Mouse (Mus musculus) heart, embryonic 13.5 days (tissue): ENCODE data around the gene Kdm5c. TPM values are rescaled to one million over a fixed set of nuclear protein-coding genes. Genes with fewer than 3 reads are reported as not detected.

Source experiments
- ATAC-seq: fragments of 200-750 bp; cut with Nextera tagmentation; 2 replicates; pipeline ENCODE4 v1.8.0; 2017; ENCODE audit warnings: moderate TSS enrichment; ENCODE audit not compliant: insufficient number of reproducible peaks, low FRiP score, low TSS enrichment; ENCODE audit errors: extremely low read depth
- H3K27ac ChIP-seq: fragments of 300-500 bp; sonication (generic); replicated peaks from 2 replicates; pipeline ENCODE4 v1.5.1; 2015; ENCODE audit warnings: moderate library complexity, mild to moderate bottlenecking, inconsistent platforms
- H3K27me3 ChIP-seq: fragments of 300-500 bp; sonication (generic); replicated peaks from 2 replicates; pipeline ENCODE4 v1.6.1; 2015; ENCODE audit warnings: mild to moderate bottlenecking, inconsistent platforms
- H3K36me3 ChIP-seq: fragments of 300-500 bp; sonication (generic); 2 replicates; pipeline ENCODE4 v1.6.1; 2015; ENCODE audit warnings: mild to moderate bottlenecking, inconsistent platforms
- H3K4me1 ChIP-seq: fragments of 300-500 bp; sonication (generic); 2 replicates; pipeline ENCODE4 v1.6.1; 2015; ENCODE audit warnings: inconsistent platforms
- H3K4me2 ChIP-seq: fragments of 300-500 bp; sonication (generic); 2 replicates; pipeline ENCODE4 v1.6.1; 2015; ENCODE audit warnings: inconsistent platforms, mild to moderate bottlenecking, moderate library complexity
- H3K4me3 ChIP-seq: fragments of 300-500 bp; sonication (generic); 2 replicates; pipeline ENCODE4 v1.5.1; 2015; ENCODE audit warnings: moderate library complexity, mild to moderate bottlenecking, inconsistent platforms
- H3K9ac ChIP-seq: fragments of 300-500 bp; sonication (generic); 2 replicates; pipeline ENCODE4 v1.6.1; 2015; ENCODE audit warnings: inconsistent platforms, mild to moderate bottlenecking, moderate library complexity
- H3K9me3 ChIP-seq: fragments of 300-500 bp; sonication (generic); 2 replicates; pipeline ENCODE4 v1.6.1; 2016; ENCODE audit warnings: inconsistent platforms
- WGBS: fragments of 180-500 bp; shearing (Covaris S2); methylation state at CpG from one replicate; pipeline ENCODE4 v1.1.7; 2015; ENCODE audit warnings: mixed read lengths; 5-methylcytosine and 5-hydroxymethylcytosine counted together
- polyA plus RNA-seq: library from polyadenylated mRNA; unstranded; fragments of >200 nt; fragmentation: Nextera tagmentation; extraction: Ambion mirVana; gene quantifications from 2 replicates; pipeline ENCODE4 v1.2.1, GENCODE M21; 2015

Kdm5c gene
- polyA plus RNA-seq, 1 experiment from 2014 or later, result 29.6 TPM

GRCm38 (mm10) chrX:152306224-152306623, 73.4 kb downstream of the Kdm5c start:
- H3K4me1 ChIP-seq, result no peaks in the 10 kb centered on the region
- 79% methylated on average over 2 of the region's 2 CpGs for WGBS
- H3K4me3 ChIP-seq, result no peak overlapping the region
- no peak overlapping the region for H3K4me2 ChIP-seq
- no peak overlapping the region for H3K27ac ChIP-seq
- no peak for ATAC-seq
- H3K36me3 ChIP-seq, result no peaks in the 10 kb centered on the region
- no peaks in the 10 kb centered on the region for H3K9me3 ChIP-seq
- H3K9ac ChIP-seq, result no peak overlapping the region
- H3K27me3 ChIP-seq, result peaks cover 22% of the 10 kb centered on the region

DNA sequence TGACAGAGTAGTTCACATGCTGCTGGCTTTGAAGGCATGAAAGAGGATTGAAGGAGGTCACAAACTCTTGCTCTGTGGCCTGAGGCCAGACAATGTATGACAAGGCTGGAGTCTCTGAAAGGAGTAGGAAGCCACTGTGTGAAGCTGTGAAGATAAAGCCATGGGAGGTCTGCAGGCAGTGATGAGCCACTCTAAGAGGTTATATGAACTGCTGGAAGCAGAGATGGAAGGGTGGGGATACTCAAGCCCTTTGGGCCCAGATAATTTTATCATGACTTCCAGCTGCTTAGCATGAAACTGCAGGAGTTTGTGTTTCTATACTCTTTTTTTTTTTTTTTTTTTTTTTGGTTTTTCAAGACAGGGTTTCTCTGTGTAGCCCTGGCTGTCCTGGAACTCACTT, 74.6 kb downstream of the Kdm5c start:
- Histone ChIP-seq H3K4me1 (no peaks in the 10 kb centered on the region), H3K27ac (no peak overlapping the region), H3K27me3 (peaks cover 15% of the 10 kb centered on the region), H3K9me3 (no peaks in the 10 kb centered on the region), H3K36me3 (no peaks in the 10 kb centered on the region), H3K9ac (no peak overlapping the region), H3K4me3 (no peak overlapping the region), H3K4me2 (no peak overlapping the region)
- no peak for ATAC-seq

DNA sequence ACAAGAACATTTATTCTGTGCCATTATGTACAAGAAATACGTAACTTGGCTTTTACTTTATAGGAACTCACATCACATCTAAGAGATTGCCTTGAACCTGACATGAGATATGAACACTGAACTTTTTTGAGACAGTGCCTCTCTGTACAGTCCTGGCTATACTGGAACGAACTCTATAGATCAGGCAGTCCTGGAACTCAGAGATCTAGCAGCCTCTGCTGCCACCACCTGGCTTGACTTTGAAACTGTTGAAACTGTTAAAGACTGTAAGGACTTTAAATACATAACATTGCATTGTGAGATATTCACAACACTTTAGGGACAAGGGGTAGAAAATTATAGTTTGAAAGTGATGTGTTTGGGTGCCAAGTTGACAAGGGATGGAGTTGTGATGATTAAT, 75.1 kb downstream of the Kdm5c start:
- H3K4me1 ChIP-seq, result no peaks in the 10 kb centered on the region
- H3K4me3 ChIP-seq, result no peak overlapping the region
- H3K27ac ChIP-seq, result no peak overlapping the region
- H3K9ac ChIP-seq, result no peak overlapping the region
- no peaks in the 10 kb centered on the region for H3K9me3 ChIP-seq
- no peak; the same call in 1 of the 2 replicates for ATAC-seq
- WGBS, result 46% methylated on average over 2 of the region's 2 CpGs
- peaks cover 15% of the 10 kb centered on the region for H3K27me3 ChIP-seq
- H3K4me2 ChIP-seq, result no peak overlapping the region
- no peaks in the 10 kb centered on the region for H3K36me3 ChIP-seq

- H3K9me3 ChIP-seq, result no peaks in the 10 kb centered on the region
- H3K4me1 ChIP-seq, result no peaks in the 10 kb centered on the region
- 70% methylated on average over 4 of the region's 4 CpGs for WGBS
- no peak for ATAC-seq
- no peak overlapping the region for H3K27ac ChIP-seq
- H3K9ac ChIP-seq, result no peak overlapping the region
- H3K36me3 ChIP-seq, result no peaks in the 10 kb centered on the region; the same call in 1 of the 2 replicates
- no peak overlapping the region for H3K4me3 ChIP-seq
- no peak overlapping the region for H3K4me2 ChIP-seq
- H3K27me3 ChIP-seq, result peaks cover 27% of the 10 kb centered on the region
Measured at GRCm38 (mm10) chrX:152320535-152320934, 87.7 kb downstream of the Kdm5c start.

GRCm38 (mm10) chrX:152322776-152323175, 90.0 kb downstream of the Kdm5c start:
- ATAC-seq, result no peak
- 53% methylated on average over 2 of the region's 2 CpGs for WGBS
- no peak overlapping the region for H3K4me2 ChIP-seq

GRCm38 (mm10) chrX:152323584-152323983, 90.8 kb downstream of the Kdm5c start:
- no peaks in the 10 kb centered on the region; the same call in 1 of the 2 replicates for H3K36me3 ChIP-seq
- ATAC-seq, result no peak
- no peak overlapping the region for H3K9ac ChIP-seq
- H3K9me3 ChIP-seq, result no peaks in the 10 kb centered on the region
- no peak overlapping the region for H3K4me2 ChIP-seq
- no peaks in the 10 kb centered on the region for H3K4me1 ChIP-seq
- H3K27me3 ChIP-seq, result peaks cover 48% of the 10 kb centered on the region
- H3K4me3 ChIP-seq, result no peak overlapping the region
- H3K27ac ChIP-seq, result no peak overlapping the region
- 92% methylated on average over 1 of the region's 1 CpGs for WGBS

More at GRCm38 (mm10) chrX:152322776-152323175, 90.0 kb downstream of the Kdm5c start:
- Histone ChIP-seq H3K27me3 (peaks cover 41% of the 10 kb centered on the region), H3K4me1 (no peaks in the 10 kb centered on the region), H3K4me3 (no peak overlapping the region), H3K36me3 (no peaks in the 10 kb centered on the region; the same call in 1 of the 2 replicates), H3K9me3 (no peaks in the 10 kb centered on the region), H3K27ac (no peak overlapping the region), H3K9ac (no peak overlapping the region)

Other genes starting within 250 kb of the Kdm5c start
- 165 and 195 TPM in 2 replicates for gene Hsd17b10, start 231.2 kb upstream of the Kdm5c start, polyA plus RNA-seq
- gene Ribc1, start 216.7 kb upstream of the Kdm5c start, polyA plus RNA-seq, result 2.0 and 2.3 TPM in 2 replicates
- 65.6 and 69.5 TPM in 2 replicates for gene Smc1a, start 216.6 kb upstream of the Kdm5c start, polyA plus RNA-seq
- 31.3 and 34.1 TPM in 2 replicates for gene Iqsec2, start 88.8 kb upstream of the Kdm5c start, polyA plus RNA-seq
- gene Kantr, start 94.5 kb downstream of the Kdm5c start, polyA plus RNA-seq, result 7.2 and 8.1 TPM in 2 replicates
- gene Tspyl2, start 109.4 kb downstream of the Kdm5c start, polyA plus RNA-seq, result 17.1 and 18.2 TPM in 2 replicates
- gene Gpr173, start 135.7 kb downstream of the Kdm5c start, polyA plus RNA-seq, result 2.2 and 2.8 TPM in 2 replicates